Mouse (Mus musculus): ENCODE measurements around the gene Lhx5. TPM values are rescaled to one million over a fixed set of nuclear protein-coding genes. Genes with fewer than 3 reads are reported as not detected.

Gene Lhx5
- polyA plus RNA-seq, 1 experiment from 2014 or later, result 3.5 TPM

GRCm38 (mm10) chr5:120428189-120428838 is 3.2 kb upstream of the Lhx5 start:
- Histone ChIP-seq H3K36me3 (ENCODE audit: control insufficient read depth, insufficient read depth, low read length) (no peaks in the 10 kb centered on the region), H3K4me1 (ENCODE audit: control insufficient read depth, insufficient read depth, low read length) (peaks cover 8% of the 10 kb centered on the region; the same call in 1 of the 2 replicates), H3K4me2 (ENCODE audit: low read length) (peak overlapping the region; percentile 38), H3K9ac (ENCODE audit: low read length) (peak overlapping the region; percentile 41), H3K27me3 (replicated peaks; ENCODE audit: control insufficient read depth, insufficient read depth, low read length) (peaks cover 64% of the 10 kb centered on the region), H3K27ac (ENCODE audit: low read depth, low read length) (peak overlapping the region; percentile 23; the same call in 1 of the 2 replicates), H3K9me3 (replicated peaks; ENCODE audit: control insufficient read depth, low read length) (no peaks in the 10 kb centered on the region), H3K4me3 (ENCODE audit: low read depth, low read length) (0 out of 2 replicates have a peak overlapping the region, but pooled peaks have one; percentile 8)
- WGBS, result 5% methylated on average over 21 of the region's 21 CpGs
- no peak for ATAC-seq
- DNase-seq (ENCODE audit: low spot score), result no peak

- Histone ChIP-seq H3K4me2 (ENCODE audit: low read length) (peak overlapping the region; percentile 8), H3K4me1 (ENCODE audit: control insufficient read depth, insufficient read depth, low read length) (peaks cover 8% of the 10 kb centered on the region; the same call in 1 of the 2 replicates), H3K9me3 (replicated peaks; ENCODE audit: control insufficient read depth, low read length) (no peaks in the 10 kb centered on the region), H3K27ac (ENCODE audit: low read depth, low read length) (no peak overlapping the region), H3K27me3 (replicated peaks; ENCODE audit: control insufficient read depth, insufficient read depth, low read length) (peaks cover 67% of the 10 kb centered on the region), H3K36me3 (ENCODE audit: control insufficient read depth, insufficient read depth, low read length) (no peaks in the 10 kb centered on the region), H3K4me3 (ENCODE audit: low read depth, low read length) (no peak overlapping the region), H3K9ac (ENCODE audit: low read length) (no peak overlapping the region)
- WGBS, result 3% methylated on average over 5 of the region's 6 CpGs
- DNase-seq (ENCODE audit: low spot score) (no peak), ATAC-seq (no peak)
Measured at GRCm38 (mm10) chr5:120428990-120429389, 2.5 kb upstream of the Lhx5 start.

- Histone ChIP-seq H3K4me1 (ENCODE audit: control insufficient read depth, insufficient read depth, low read length) (peaks cover 8% of the 10 kb centered on the region; the same call in 1 of the 2 replicates), H3K4me2 (ENCODE audit: low read length) (peak overlapping the region; percentile 23; the same call in 1 of the 2 replicates), H3K36me3 (ENCODE audit: control insufficient read depth, insufficient read depth, low read length) (no peaks in the 10 kb centered on the region), H3K27me3 (replicated peaks; ENCODE audit: control insufficient read depth, insufficient read depth, low read length) (peaks cover 68% of the 10 kb centered on the region), H3K9ac (ENCODE audit: low read length) (peak overlapping the region; percentile 32; the same call in 1 of the 2 replicates), H3K4me3 (ENCODE audit: low read depth, low read length) (no peak overlapping the region; the same call in 1 of the 2 replicates), H3K9me3 (replicated peaks; ENCODE audit: control insufficient read depth, low read length) (no peaks in the 10 kb centered on the region), H3K27ac (ENCODE audit: low read depth, low read length) (no peak overlapping the region)
- DNase-seq (ENCODE audit: low spot score) (no peak), ATAC-seq (no peak)
- 19% methylated on average over 6 of the region's 6 CpGs for WGBS
Measured at GRCm38 (mm10) chr5:120429692-120430091, 1.8 kb upstream of the Lhx5 start.

GRCm38 (mm10) chr5:120431001-120431583 is 407 bp upstream of the Lhx5 start:
- ATAC-seq (no peak), DNase-seq (ENCODE audit: low spot score) (no peak)
- WGBS, result under 1% methylated on average over 30 of the region's 30 CpGs
- peak overlapping the region; percentile 55 for H3K9ac ChIP-seq (ENCODE audit: low read length)
- peak overlapping the region; percentile 44; the same call in 1 of the 2 replicates for H3K27ac ChIP-seq (ENCODE audit: low read depth, low read length)
- peaks cover 13% of the 10 kb centered on the region; the same call in 1 of the 2 replicates for H3K4me1 ChIP-seq (ENCODE audit: control insufficient read depth, insufficient read depth, low read length)
- peak overlapping the region; percentile 38 for H3K4me3 ChIP-seq (ENCODE audit: low read depth, low read length)
- peaks cover 74% of the 10 kb centered on the region for H3K27me3 ChIP-seq (replicated peaks; ENCODE audit: control insufficient read depth, insufficient read depth, low read length)
- H3K9me3 ChIP-seq (replicated peaks; ENCODE audit: control insufficient read depth, low read length), result no peaks in the 10 kb centered on the region
- peak overlapping the region; percentile 26 for H3K4me2 ChIP-seq (ENCODE audit: low read length)
- no peaks in the 10 kb centered on the region for H3K36me3 ChIP-seq (ENCODE audit: control insufficient read depth, insufficient read depth, low read length)

GRCm38 (mm10) chr5:120432486-120433015 is 1.1 kb downstream of the Lhx5 start:
- 0% methylated on average over 9 of the region's 9 CpGs for WGBS
- Histone ChIP-seq H3K36me3 (ENCODE audit: control insufficient read depth, insufficient read depth, low read length) (no peaks in the 10 kb centered on the region), H3K27me3 (replicated peaks; ENCODE audit: control insufficient read depth, insufficient read depth, low read length) (peaks cover 74% of the 10 kb centered on the region), H3K4me2 (ENCODE audit: low read length) (peak overlapping the region; percentile 33; the same call in 1 of the 2 replicates), H3K27ac (ENCODE audit: low read depth, low read length) (0 out of 2 replicates have a peak overlapping the region, but pooled peaks have one; percentile 41), H3K4me3 (ENCODE audit: low read depth, low read length) (peak overlapping the region; percentile 38), H3K9ac (ENCODE audit: low read length) (peak overlapping the region; percentile 43; the same call in 1 of the 2 replicates), H3K9me3 (replicated peaks; ENCODE audit: control insufficient read depth, low read length) (no peaks in the 10 kb centered on the region), H3K4me1 (ENCODE audit: control insufficient read depth, insufficient read depth, low read length) (peaks cover 12% of the 10 kb centered on the region)
- DNase-seq (ENCODE audit: low spot score) (no peak), ATAC-seq (no peak)

- peaks cover 14% of the 10 kb centered on the region for H3K4me1 ChIP-seq (ENCODE audit: control insufficient read depth, insufficient read depth, low read length)
- no peak for ATAC-seq
- H3K4me3 ChIP-seq (ENCODE audit: low read depth, low read length), result peak overlapping the region; percentile 38
- no peaks in the 10 kb centered on the region for H3K9me3 ChIP-seq (replicated peaks; ENCODE audit: control insufficient read depth, low read length)
- H3K36me3 ChIP-seq (ENCODE audit: control insufficient read depth, insufficient read depth, low read length), result no peaks in the 10 kb centered on the region
- H3K4me2 ChIP-seq (ENCODE audit: low read length), result no peak overlapping the region
- peak overlapping the region; percentile 43; the same call in 1 of the 2 replicates for H3K9ac ChIP-seq (ENCODE audit: low read length)
- DNase-seq (ENCODE audit: low spot score), result no peak
- H3K27ac ChIP-seq (ENCODE audit: low read depth, low read length), result no peak overlapping the region; the same call in 1 of the 2 replicates
- H3K27me3 ChIP-seq (replicated peaks; ENCODE audit: control insufficient read depth, insufficient read depth, low read length), result peaks cover 81% of the 10 kb centered on the region
- WGBS, result 2% methylated on average over 13 of the region's 13 CpGs
Measured at GRCm38 (mm10) chr5:120433135-120433760, 1.7 kb downstream of the Lhx5 start.

- peak overlapping the region; percentile 38 for H3K4me3 ChIP-seq (ENCODE audit: low read depth, low read length)
- WGBS, result 3% methylated on average over 21 of the region's 21 CpGs
Measured at GRCm38 (mm10) chr5:120434231-120434735, 2.8 kb downstream of the Lhx5 start.

GRCm38 (mm10) chr5:120435006-120435681 is 3.6 kb downstream of the Lhx5 start:
- H3K4me1 ChIP-seq (ENCODE audit: control insufficient read depth, insufficient read depth, low read length), result peaks cover 22% of the 10 kb centered on the region
- no peak for ATAC-seq
- peaks cover 91% of the 10 kb centered on the region for H3K27me3 ChIP-seq (replicated peaks; ENCODE audit: control insufficient read depth, insufficient read depth, low read length)
- no peaks in the 10 kb centered on the region for H3K9me3 ChIP-seq (replicated peaks; ENCODE audit: control insufficient read depth, low read length)
- peak overlapping the region; percentile 58 for H3K4me2 ChIP-seq (ENCODE audit: low read length)
- H3K9ac ChIP-seq (ENCODE audit: low read length), result peak overlapping the region; percentile 54
- H3K36me3 ChIP-seq (ENCODE audit: control insufficient read depth, insufficient read depth, low read length), result no peaks in the 10 kb centered on the region
- no peak for DNase-seq (ENCODE audit: low spot score)
- under 1% methylated on average over 44 of the region's 44 CpGs for WGBS
- peak overlapping the region; percentile 60; the same call in 1 of the 2 replicates for H3K27ac ChIP-seq (ENCODE audit: low read depth, low read length)
- peak overlapping the region; percentile 38 for H3K4me3 ChIP-seq (ENCODE audit: low read depth, low read length)

More at GRCm38 (mm10) chr5:120434231-120434735, 2.8 kb downstream of the Lhx5 start:
- peak overlapping the region; percentile 43 for H3K9ac ChIP-seq (ENCODE audit: low read length)
- DNase-seq (ENCODE audit: low spot score) (no peak), ATAC-seq (no peak)
- H3K27me3 ChIP-seq (replicated peaks; ENCODE audit: control insufficient read depth, insufficient read depth, low read length), result peaks cover 91% of the 10 kb centered on the region
- H3K36me3 ChIP-seq (ENCODE audit: control insufficient read depth, insufficient read depth, low read length), result no peaks in the 10 kb centered on the region
- H3K4me1 ChIP-seq (ENCODE audit: control insufficient read depth, insufficient read depth, low read length), result peaks cover 17% of the 10 kb centered on the region
- H3K9me3 ChIP-seq (replicated peaks; ENCODE audit: control insufficient read depth, low read length), result no peaks in the 10 kb centered on the region
- no peak overlapping the region for H3K27ac ChIP-seq (ENCODE audit: low read depth, low read length)
- H3K4me2 ChIP-seq (ENCODE audit: low read length), result peak overlapping the region; percentile 58
